Mouse (Mus musculus) kidney, adult 2 months (tissue): Measurements from ENCODE around the gene Shmt2.

Experiments
- CTCF ChIP-seq: fragments of 200-500 bp; conservative IDR thresholded peaks from 2 replicates; pipeline ENCODE4 v1.5.1; 2011; ENCODE audit warnings: low read depth, mild to moderate bottlenecking, control low read depth, low read length, moderate library complexity, mixed read lengths; ENCODE audit not compliant: insufficient read depth, insufficient read length
- POLR2A ChIP-seq: fragments of 200-500 bp; IDR thresholded peaks from one replicate; pipeline ENCODE4 v1.6.1; 2011; ENCODE audit warnings: low read depth, low read length, control low read depth

DNA sequence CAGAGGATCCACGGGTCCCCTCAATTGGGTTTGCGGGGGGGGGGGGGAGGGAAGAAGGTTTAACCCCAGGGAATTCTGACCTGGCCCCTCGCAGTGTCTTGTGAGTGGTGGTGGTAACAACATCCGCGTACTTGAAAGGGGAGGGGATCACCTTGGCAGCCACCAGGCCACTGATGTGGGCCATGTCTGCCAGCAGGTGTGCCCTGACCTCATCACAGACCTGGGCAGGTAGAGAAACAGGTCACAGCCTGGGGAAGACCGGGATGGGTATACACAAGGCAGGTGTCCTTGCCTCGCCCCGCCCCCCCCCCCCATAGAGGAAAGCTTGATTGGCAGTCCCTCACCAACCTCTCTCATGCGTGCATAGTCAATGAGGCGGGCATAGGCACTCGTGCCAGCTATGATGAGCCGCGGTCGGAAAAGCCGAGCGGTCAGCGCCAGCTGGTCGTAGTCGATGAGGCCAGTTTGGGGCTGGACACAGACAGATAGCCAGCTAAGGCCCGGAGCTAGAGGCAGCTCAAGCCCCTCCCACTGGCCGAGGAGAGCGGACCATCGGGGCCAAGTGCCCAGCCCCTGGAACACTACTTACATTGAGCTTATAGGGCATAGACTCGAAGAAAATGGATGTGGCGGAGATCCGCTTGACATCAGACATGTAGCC, 3.1 kb downstream of the Shmt2 start:
- no peak for TF ChIP-seq POLR2A
- TF ChIP-seq CTCF: no peak
